Mouse (Mus musculus): ENCODE measurements around the gene Zfyve27. TPM values are rescaled to one million over a fixed set of nuclear protein-coding genes. Genes with fewer than 3 reads are reported as not detected.
A peak's percentile ranks its signal among the peaks of the same experiment; 100 is the strongest.

Gene Zfyve27
- total RNA-seq, 2 experiments from 2014 or later = 93.8 to 94.6 TPM

GRCm38 (mm10) chr19:42214601-42215000 is 50.9 kb downstream of the Zfyve27 start:
- intact Hi-C loops (cut with DNase I) = no loop called here
- DNase-seq (ENCODE audit: low spot score in 2 of 2) = no peak

GRCm38 (mm10) chr19:42216699-42217373 is 53.1 kb downstream of the Zfyve27 start:
- intact Hi-C loops (cut with DNase I) = loop anchor here (1.0 to 5.0 kb wide), 2 partner anchors 40 to 55 kb away; no protein-coding TSS in a partner anchor
- no peak for DNase-seq (ENCODE audit: low spot score in 2 of 2)

- intact Hi-C loops (cut with DNase I) = loop anchor here (1.0 to 5.0 kb wide), 2 partner anchors 40 to 55 kb away; no protein-coding TSS in a partner anchor
- peak; percentile 54 to 64 for DNase-seq (ENCODE audit: low spot score in 2 of 2)
Observed at GRCm38 (mm10) chr19:42217374-42217763, 53.6 kb downstream of the Zfyve27 start.

DNA sequence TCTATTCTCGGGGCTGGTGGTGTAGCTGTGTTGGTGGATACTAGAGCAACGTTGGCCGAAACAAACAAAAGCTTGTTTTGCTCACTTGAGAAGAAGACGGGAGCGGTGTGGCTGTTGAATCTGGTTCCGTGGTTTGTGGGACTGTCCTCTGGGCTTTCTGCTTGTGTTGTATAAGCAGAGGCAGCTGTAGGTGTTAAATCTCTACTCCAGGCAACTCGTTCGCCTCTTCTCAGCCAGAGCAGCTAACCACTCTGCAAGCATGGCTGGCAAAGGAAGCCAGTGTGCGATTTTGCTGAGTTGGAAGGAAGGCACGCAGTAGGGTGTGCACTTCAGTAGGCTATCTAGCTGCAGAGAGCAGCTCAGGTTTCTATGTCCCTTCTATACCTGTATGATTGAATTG is 62.7 kb downstream of the Zfyve27 start:
- no peak for DNase-seq (ENCODE audit: low spot score in 2 of 2)
- intact Hi-C loops (cut with DNase I) = no loop called here

GRCm38 (mm10) chr19:42229499-42230287 is 65.9 kb downstream of the Zfyve27 start:
- intact Hi-C loops (cut with DNase I) = no loop called here
- DNase-seq (ENCODE audit: low spot score in 2 of 2) = no peak

DNA sequence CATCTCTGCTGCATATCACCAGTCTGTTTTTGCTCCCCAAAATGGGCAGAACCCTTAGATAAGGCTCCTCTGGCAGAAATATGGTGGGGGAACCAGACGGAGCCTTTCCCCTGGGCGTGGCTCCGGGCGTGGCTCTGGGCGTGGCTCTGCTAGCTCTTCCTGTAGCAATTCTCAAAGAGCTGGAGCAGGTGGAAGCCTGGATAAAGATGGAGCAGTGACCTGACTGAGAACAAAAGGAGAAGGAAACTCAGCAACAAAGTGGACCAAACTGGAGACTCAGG is 66.5 kb downstream of the Zfyve27 start:
- intact Hi-C loops (cut with DNase I) = no loop called here

DNA sequence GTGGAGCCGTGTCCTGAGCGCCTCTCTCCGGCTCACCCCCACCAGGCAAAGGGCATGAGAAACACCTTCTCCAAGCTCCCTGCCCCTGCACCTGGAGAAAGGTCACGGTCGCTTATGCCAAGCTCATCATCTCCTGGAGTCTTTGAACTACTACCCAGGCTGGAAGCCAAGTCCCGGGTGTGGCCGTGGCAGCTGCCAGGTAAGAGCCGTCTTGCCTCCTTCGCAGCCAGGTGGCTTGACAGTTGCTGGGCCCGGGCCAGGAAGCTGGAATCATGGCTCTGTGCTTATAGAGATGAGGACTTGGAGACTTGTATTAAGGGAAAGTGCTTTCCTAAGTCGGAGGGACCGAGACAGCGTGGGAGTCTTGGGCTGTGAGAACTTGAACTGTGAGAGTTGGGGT is 67.2 kb downstream of the Zfyve27 start:
- no peak for DNase-seq (ENCODE audit: low spot score in 2 of 2)
- intact Hi-C loops (cut with DNase I) = no loop called here

More for the DNA sequence above, 66.5 kb downstream of the Zfyve27 start:
- DNase-seq (ENCODE audit: low spot score in 2 of 2) = no peak

DNA sequence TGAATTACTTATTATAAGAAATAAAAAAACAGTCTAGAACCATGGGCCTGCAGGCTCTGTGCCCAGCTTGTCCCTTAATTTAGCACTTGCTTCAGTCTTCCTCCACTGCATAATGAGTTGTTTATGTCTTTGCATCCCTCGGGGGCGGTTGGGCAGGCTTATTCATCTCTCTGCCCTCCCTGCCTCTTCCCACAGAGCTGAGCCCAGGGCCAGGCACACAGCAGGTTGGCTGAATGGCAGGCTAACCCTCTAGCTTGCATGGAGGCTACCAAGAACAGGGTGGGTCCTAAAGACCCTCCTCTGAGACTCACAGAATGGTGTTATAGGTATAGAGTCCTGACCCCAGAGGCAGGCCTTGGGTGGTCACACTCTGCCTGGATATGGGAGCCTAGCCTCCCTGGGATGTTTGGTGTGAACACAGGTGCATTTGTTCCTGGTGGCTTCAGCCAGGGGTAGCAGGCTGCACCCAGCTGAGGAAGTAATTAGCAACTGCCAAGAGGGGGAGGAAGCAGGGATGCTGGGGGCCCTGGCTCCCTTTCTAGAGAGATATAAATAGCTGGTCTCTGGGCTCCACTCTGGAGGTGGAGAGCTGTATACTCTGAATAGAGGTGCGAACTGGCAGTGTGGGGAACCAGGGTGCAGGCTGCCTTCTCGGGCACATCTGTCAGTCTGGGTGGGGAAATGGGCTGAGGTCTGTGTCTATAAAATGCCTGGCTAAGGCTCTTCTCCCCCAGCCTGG is 74.0 kb downstream of the Zfyve27 start:
- intact Hi-C loops (cut with DNase I) = no loop called here
- peak in 1 of 2 experiments; percentile 59 for DNase-seq (ENCODE audit: low spot score in 2 of 2)

- DNase-seq (ENCODE audit: low spot score in 2 of 2) = no peak
- intact Hi-C loops (cut with DNase I) = no loop called here
Observed at GRCm38 (mm10) chr19:42238341-42238715, 74.6 kb downstream of the Zfyve27 start.

- intact Hi-C loops (cut with DNase I) = no loop called here
- no peak for DNase-seq (ENCODE audit: low spot score in 2 of 2)
Observed at GRCm38 (mm10) chr19:42240881-42241280, 77.1 kb downstream of the Zfyve27 start.

- intact Hi-C loops (cut with DNase I) = no loop called here
- no peak for DNase-seq (ENCODE audit: low spot score in 2 of 2)
Observed at GRCm38 (mm10) chr19:42243401-42243800, 79.7 kb downstream of the Zfyve27 start.

Other genes with a start within 250 kb of the Zfyve27 start
- gene Exosc1, start 230.5 kb upstream of the Zfyve27 start, total RNA-seq (2021) = 10 to 100 TPM; 21.9 to 27.2 TPM
- gene Zdhhc16, start 230.5 kb upstream of the Zfyve27 start, total RNA-seq (2021) = 10 to 100 TPM; 54.9 to 60.4 TPM
- gene Mms19, start 182.8 kb upstream of the Zfyve27 start, total RNA-seq (2021) = 10 to 100 TPM; 26.7 to 35.6 TPM
- gene Ubtd1, start 182.2 kb upstream of the Zfyve27 start, total RNA-seq (2021) = 10 to 100 TPM; 11.2 to 12.8 TPM
- under 1 TPM in 1 of 2 experiments, not detected in 1; 0.32 TPM for gene Ankrd2, start 128.0 kb upstream of the Zfyve27 start, total RNA-seq (2021)
- 1 to 10 TPM; 4.2 to 5.6 TPM for gene Hoga1, start 118.3 kb upstream of the Zfyve27 start, total RNA-seq (2021)
- under 1 TPM; 0.57 to 0.68 TPM for gene 4933411K16Rik, start 111.7 kb upstream of the Zfyve27 start, total RNA-seq (2021)
- gene Morn4, start 77.6 kb upstream of the Zfyve27 start, total RNA-seq (2021) = 10 to 100 TPM; 65.3 to 66.9 TPM
- gene Pi4k2a, start 73.5 kb upstream of the Zfyve27 start, total RNA-seq (2021) = 10 to 100 TPM; 52.3 to 54.5 TPM
- 10 to 100 TPM; 28.8 to 29.0 TPM for gene Avpi1, start 34.9 kb upstream of the Zfyve27 start, total RNA-seq (2021)
- gene Marveld1, start 16.6 kb upstream of the Zfyve27 start, total RNA-seq (2021) = 10 to 100 TPM; 10.3 to 11.1 TPM
- under 1 TPM; 0.31 to 0.80 TPM for gene Sfrp5, start 38.3 kb downstream of the Zfyve27 start, total RNA-seq (2021)
- gene Golga7b, start 83.6 kb downstream of the Zfyve27 start, total RNA-seq (2021) = 100 to 1,000 TPM; 131 to 146 TPM

All from left cerebral cortex, postnatal 14 days (tissue).